Mouse (Mus musculus) stomach, postnatal 0 days (tissue): Measurements from ENCODE around the gene Mettl25. TPM values are rescaled to one million over a fixed set of nuclear protein-coding genes. Genes with fewer than 3 reads are reported as not detected.

ENCODE experiments used
- ATAC-seq: fragments of 200-750 bp; cut with Nextera tagmentation; 2 replicates; pipeline ENCODE4 v1.8.0; 2017; ENCODE audit not compliant: low FRiP score, low TSS enrichment
- DNase-seq: peaks from one replicate; pipeline ENCODE4 v3.0.0-alpha.2; 2016; ENCODE audit warnings: low spot score
- H3K27ac ChIP-seq: fragments of 300-500 bp; sonication (generic); replicated peaks from 2 replicates; pipeline ENCODE4 v1.5.1; 2014; ENCODE audit warnings: mild to moderate bottlenecking, control low read depth
- H3K27me3 ChIP-seq: fragments of 300-500 bp; sonication (generic); 2 replicates; pipeline ENCODE4 v1.6.1; 2014; ENCODE audit warnings: low read length; ENCODE audit not compliant: control insufficient read depth, insufficient read depth
- H3K36me3 ChIP-seq: fragments of 300-500 bp; sonication (generic); 2 replicates; pipeline ENCODE4 v1.6.1; 2014; ENCODE audit warnings: low read length, mixed read lengths; ENCODE audit not compliant: control insufficient read depth, insufficient read depth
- H3K4me1 ChIP-seq: fragments of 300-500 bp; sonication (generic); replicated peaks from 2 replicates; pipeline ENCODE4 v1.6.1; 2014; ENCODE audit warnings: antibody characterized with exemption; ENCODE audit not compliant: control insufficient read depth, insufficient read depth
- H3K4me2 ChIP-seq: fragments of 300-500 bp; sonication (generic); replicated peaks from 2 replicates; pipeline ENCODE4 v1.6.1; 2014; ENCODE audit warnings: low read depth, mild to moderate bottlenecking, control low read depth, moderate library complexity
- H3K4me3 ChIP-seq: fragments of 300-500 bp; sonication (generic); 2 replicates; pipeline ENCODE4 v1.5.1; 2014; ENCODE audit warnings: low read depth, low read length, control low read depth
- H3K9ac ChIP-seq: fragments of 300-500 bp; sonication (generic); 2 replicates; pipeline ENCODE4 v1.6.1; 2014; ENCODE audit warnings: mild to moderate bottlenecking, low read length, control low read depth, mixed read lengths
- H3K9me3 ChIP-seq: fragments of 300-500 bp; sonication (generic); 2 replicates; pipeline ENCODE4 v1.6.1; 2016; ENCODE audit warnings: low read length; ENCODE audit not compliant: control insufficient read depth
- CTCF ChIP-seq: IDR thresholded peaks from 2 replicates; pipeline ENCODE4 v1.5.1; 2016; ENCODE audit warnings: antibody characterized with exemption, low read depth, mild to moderate bottlenecking, moderate library complexity
- EP300 ChIP-seq: optimal IDR thresholded peaks from 2 replicates; pipeline ENCODE3; 2016; ENCODE audit warnings: antibody characterized with exemption
- WGBS: fragments of 180-500 bp; shearing (Covaris S2); extraction: QIAGEN DNeasy Blood & Tissue Kit; methylation state at CpG from one replicate; pipeline ENCODE4 v1.1.7; 2014; 5-methylcytosine and 5-hydroxymethylcytosine counted together
- polyA plus RNA-seq: library from polyadenylated mRNA; unstranded; fragments of >200 nt; fragmentation: Nextera tagmentation; extraction: Ambion mirVana; gene quantifications from 2 replicates; pipeline ENCODE4 v1.2.1, GENCODE M21; 2015

Gene Mettl25
- polyA plus RNA-seq, 1 experiment from 2014 or later = 7.1 TPM

GRCm38 (mm10) chr10:105793776-105794552, 47.2 kb downstream of the Mettl25 start:
- H3K4me2 ChIP-seq = 0 out of 2 replicates have a peak overlapping the region, but pooled peaks have one; percentile 14
- TF ChIP-seq CTCF = no peak
- TF ChIP-seq EP300 = no peak
- no peak overlapping the region for H3K4me3 ChIP-seq
- no peak overlapping the region for H3K9ac ChIP-seq
- WGBS = 20% methylated on average over 15 of the region's 15 CpGs
- DNase-seq = no peak
- H3K27ac ChIP-seq = peak overlapping the region; percentile 56
- no peaks in the 10 kb centered on the region for H3K4me1 ChIP-seq
- ATAC-seq = peak; percentile 70
- no peaks in the 10 kb centered on the region for H3K27me3 ChIP-seq
- H3K9me3 ChIP-seq = no peaks in the 10 kb centered on the region
- no peaks in the 10 kb centered on the region for H3K36me3 ChIP-seq

- H3K27ac ChIP-seq = no peak overlapping the region
- ATAC-seq (no peak), DNase-seq (no peak)
- H3K27me3 ChIP-seq = no peaks in the 10 kb centered on the region
- H3K4me3 ChIP-seq = no peak overlapping the region
- WGBS = 85% methylated on average over 17 of the region's 17 CpGs
- H3K9me3 ChIP-seq = no peaks in the 10 kb centered on the region
- H3K4me2 ChIP-seq = no peak overlapping the region
- H3K9ac ChIP-seq = no peak overlapping the region
- TF ChIP-seq EP300 (no peak), CTCF (no peak)
- no peaks in the 10 kb centered on the region for H3K36me3 ChIP-seq
- no peaks in the 10 kb centered on the region for H3K4me1 ChIP-seq
Measured at GRCm38 (mm10) chr10:105788744-105789486, 52.3 kb downstream of the Mettl25 start.

GRCm38 (mm10) chr10:105783766-105784165, 57.4 kb downstream of the Mettl25 start:
- Histone ChIP-seq H3K27me3 (no peaks in the 10 kb centered on the region), H3K9me3 (no peaks in the 10 kb centered on the region), H3K4me1 (no peaks in the 10 kb centered on the region), H3K4me2 (no peak overlapping the region), H3K9ac (no peak overlapping the region), H3K4me3 (no peak overlapping the region), H3K36me3 (no peaks in the 10 kb centered on the region), H3K27ac (no peak overlapping the region)
- DNase-seq (peak; percentile 37), ATAC-seq (peak; percentile 76; the same call in 1 of the 2 replicates)
- TF ChIP-seq EP300 (no peak), CTCF (no peak)
- 50% methylated on average over 8 of the region's 8 CpGs for WGBS

GRCm38 (mm10) chr10:105774382-105774781, 66.8 kb downstream of the Mettl25 start:
- no peaks in the 10 kb centered on the region for H3K27me3 ChIP-seq
- no peak overlapping the region for H3K4me2 ChIP-seq
- TF ChIP-seq CTCF = peak; percentile 87
- no peak for TF ChIP-seq EP300
- H3K4me3 ChIP-seq = no peak overlapping the region
- DNase-seq (peak; percentile 63), ATAC-seq (no peak)
- no peak overlapping the region for H3K27ac ChIP-seq
- no peaks in the 10 kb centered on the region for H3K4me1 ChIP-seq
- H3K36me3 ChIP-seq = no peaks in the 10 kb centered on the region
- H3K9ac ChIP-seq = no peak overlapping the region
- 13% methylated on average over 6 of the region's 6 CpGs for WGBS
- no peaks in the 10 kb centered on the region for H3K9me3 ChIP-seq

- no peak for ATAC-seq
- TF ChIP-seq CTCF (no peak), EP300 (no peak)
- DNase-seq = no peak
- Histone ChIP-seq H3K9me3 (no peaks in the 10 kb centered on the region), H3K4me1 (no peaks in the 10 kb centered on the region), H3K4me2 (no peak overlapping the region), H3K36me3 (no peaks in the 10 kb centered on the region), H3K4me3 (no peak overlapping the region), H3K27ac (no peak overlapping the region), H3K9ac (no peak overlapping the region), H3K27me3 (no peaks in the 10 kb centered on the region)
- WGBS = 92% methylated on average over 9 of the region's 9 CpGs
Measured at GRCm38 (mm10) chr10:105772821-105773302, 68.3 kb downstream of the Mettl25 start.
